Mouse (Mus musculus) splenic B cell, adult 2 months (primary cell): ENCODE results near the gene Pik3ap1.

Experiments
- DNase-seq: peaks from one replicate; pipeline ENCODE4 v3.0.0-alpha.2; 2011; ENCODE audit warnings: low read depth, low spot score
- H3K27me3 ChIP-seq: 2 replicates; pipeline ENCODE4 v1.6.1; 2012; ENCODE audit warnings: mild to moderate bottlenecking, low read length, moderate library complexity, mixed read lengths; ENCODE audit not compliant: control insufficient read depth, poor library complexity, insufficient read depth, severe bottlenecking
- H3K36me3 ChIP-seq: 2 replicates; pipeline ENCODE4 v1.6.1; 2012; ENCODE audit warnings: mild to moderate bottlenecking, low read length, moderate library complexity, mixed read lengths; ENCODE audit not compliant: control insufficient read depth, poor library complexity, insufficient read depth, severe bottlenecking

The Pik3ap1 gene

DNA sequence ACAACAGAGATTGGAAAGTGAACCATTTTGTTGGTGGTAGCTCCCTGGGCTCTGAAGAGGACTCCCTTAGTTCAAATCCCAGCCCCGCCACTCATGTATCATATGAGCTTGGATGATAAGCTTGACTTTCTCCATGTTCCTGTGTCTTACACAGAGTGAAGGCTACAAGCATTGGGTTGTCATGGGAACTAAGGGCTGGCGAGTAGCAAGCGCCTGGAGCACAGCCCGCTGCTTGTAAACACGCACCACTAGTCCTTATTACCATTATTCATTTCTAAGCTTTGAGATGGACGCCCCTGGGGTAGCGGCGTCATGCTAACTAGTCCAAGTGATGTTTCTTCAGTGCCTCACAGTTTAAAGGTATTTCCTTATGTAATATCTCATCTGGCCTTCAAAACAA, 85.5 kb downstream of the Pik3ap1 start:
- peaks cover 40% of the 10 kb centered on the region for H3K36me3 ChIP-seq
- DNase-seq, result no peak
- no peaks in the 10 kb centered on the region for H3K27me3 ChIP-seq

DNA sequence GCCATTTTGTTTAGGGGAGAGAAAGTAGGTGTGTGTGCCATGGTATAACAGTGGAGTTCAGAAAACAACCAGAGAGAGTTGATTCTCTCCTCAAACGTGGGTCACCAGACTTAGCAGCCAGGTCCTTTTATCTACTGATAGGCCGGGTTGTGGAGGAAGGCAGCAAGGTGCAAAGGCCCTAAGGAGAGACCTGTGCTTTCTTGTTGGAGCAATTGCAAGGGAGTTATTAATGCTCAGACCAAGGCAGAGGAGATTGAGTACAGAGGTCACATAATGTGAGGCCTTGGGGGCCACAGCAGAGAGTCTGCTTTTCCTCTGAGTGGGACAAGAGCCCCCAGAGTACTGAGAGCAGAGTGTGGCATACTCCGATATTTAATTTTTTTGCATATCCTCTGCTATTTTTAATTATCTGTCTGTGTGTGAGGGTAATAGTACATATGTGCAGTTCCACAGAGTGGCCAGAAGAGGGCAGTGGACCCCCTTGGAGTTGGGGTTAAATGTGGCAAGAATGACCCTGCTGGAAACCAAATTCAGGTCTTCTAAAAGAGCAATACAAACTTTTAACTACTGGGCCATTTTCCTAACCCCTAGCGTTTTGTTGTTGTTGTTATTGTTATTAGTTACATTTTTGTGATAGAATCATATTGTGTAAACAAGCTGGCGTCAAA, 93.8 kb downstream of the Pik3ap1 start:
- DNase-seq, result peak; percentile 65
- Histone ChIP-seq H3K36me3 (peaks cover 46% of the 10 kb centered on the region), H3K27me3 (no peaks in the 10 kb centered on the region)

DNA sequence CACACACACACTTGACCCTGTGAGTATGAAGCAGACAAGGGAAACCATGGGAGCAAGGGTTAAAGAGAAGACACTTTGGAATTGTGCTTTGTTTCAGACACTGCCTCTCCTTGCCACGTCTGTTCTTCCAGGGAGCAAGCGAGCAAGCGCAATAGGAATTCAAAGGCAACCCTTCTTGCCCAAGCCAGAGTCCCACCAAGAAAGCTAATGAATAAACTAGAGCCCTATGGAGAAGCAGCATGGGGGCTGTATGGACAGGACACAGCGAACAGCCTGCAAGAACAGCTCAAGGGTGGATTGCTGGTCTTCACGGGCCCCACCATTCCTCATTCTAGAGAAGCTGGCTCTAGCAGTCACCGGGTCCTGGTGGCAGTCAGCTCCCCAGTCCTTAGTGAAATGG, 96.3 kb downstream of the Pik3ap1 start:
- no peak for DNase-seq
- Histone ChIP-seq H3K36me3 (peaks cover 49% of the 10 kb centered on the region), H3K27me3 (no peaks in the 10 kb centered on the region)

DNA sequence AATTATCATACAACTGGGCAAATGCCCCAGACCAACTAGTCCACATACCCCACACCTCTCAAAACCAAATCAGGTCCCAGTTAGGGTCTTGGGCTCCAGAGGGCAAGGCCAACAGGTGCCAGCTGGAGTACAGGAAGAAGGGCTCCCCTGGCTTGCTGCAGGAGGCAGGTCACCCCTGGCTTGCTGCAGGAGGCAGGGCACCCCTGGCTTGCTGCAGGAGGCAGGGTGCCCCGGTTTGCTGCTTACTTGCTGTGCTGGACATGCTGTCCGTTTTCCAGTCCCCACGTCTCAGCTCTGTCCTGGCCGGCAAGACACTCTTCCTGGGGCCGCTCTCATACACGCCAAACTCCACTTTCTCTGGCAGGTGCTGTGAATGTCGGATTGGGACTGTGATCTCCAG, 97.7 kb downstream of the Pik3ap1 start:
- Histone ChIP-seq H3K27me3 (no peaks in the 10 kb centered on the region), H3K36me3 (peaks cover 52% of the 10 kb centered on the region)
- DNase-seq, result no peak

DNA sequence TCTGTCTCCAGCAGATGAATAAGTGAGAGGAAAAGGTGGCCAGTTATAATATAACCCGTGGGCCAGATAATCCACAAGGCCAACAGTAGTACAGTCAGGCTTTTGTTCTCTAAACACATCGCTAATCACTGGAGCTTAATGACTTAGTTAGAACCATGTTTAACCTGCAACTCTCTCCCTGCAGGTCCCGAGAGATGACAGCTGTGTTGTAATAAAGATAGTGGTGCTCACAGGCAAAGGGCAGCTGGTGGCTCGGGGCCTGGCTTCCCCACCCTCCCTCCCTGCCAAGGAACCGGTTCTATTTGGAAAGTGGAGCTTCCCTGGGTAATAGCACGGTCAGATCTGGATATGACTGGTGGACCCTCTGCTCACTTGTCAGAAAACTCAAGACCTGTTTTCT, 100.4 kb downstream of the Pik3ap1 start:
- DNase-seq, result no peak
- H3K27me3 ChIP-seq, result no peaks in the 10 kb centered on the region
- H3K36me3 ChIP-seq, result peaks cover 56% of the 10 kb centered on the region

DNA sequence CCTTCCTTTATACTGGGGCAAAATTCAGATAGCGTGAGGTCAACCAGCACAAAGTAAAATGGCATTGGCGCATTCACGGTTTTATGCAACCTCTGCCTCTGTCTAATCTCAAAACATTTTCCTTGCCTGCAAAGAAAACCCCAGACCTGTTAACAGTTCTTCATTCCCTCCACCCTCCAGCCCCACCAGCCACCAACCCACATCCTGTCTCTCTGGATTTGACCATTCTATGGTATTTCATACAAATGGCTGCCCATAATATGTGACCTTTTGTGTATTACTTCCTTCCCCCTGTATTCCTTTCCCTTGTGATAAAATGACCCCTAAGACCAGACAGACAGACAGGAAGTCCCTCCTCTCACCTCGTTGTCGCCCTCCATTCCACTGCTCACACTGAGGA, 102.2 kb downstream of the Pik3ap1 start:
- no peak for DNase-seq
- H3K36me3 ChIP-seq, result peaks cover 52% of the 10 kb centered on the region
- H3K27me3 ChIP-seq, result no peaks in the 10 kb centered on the region

DNA sequence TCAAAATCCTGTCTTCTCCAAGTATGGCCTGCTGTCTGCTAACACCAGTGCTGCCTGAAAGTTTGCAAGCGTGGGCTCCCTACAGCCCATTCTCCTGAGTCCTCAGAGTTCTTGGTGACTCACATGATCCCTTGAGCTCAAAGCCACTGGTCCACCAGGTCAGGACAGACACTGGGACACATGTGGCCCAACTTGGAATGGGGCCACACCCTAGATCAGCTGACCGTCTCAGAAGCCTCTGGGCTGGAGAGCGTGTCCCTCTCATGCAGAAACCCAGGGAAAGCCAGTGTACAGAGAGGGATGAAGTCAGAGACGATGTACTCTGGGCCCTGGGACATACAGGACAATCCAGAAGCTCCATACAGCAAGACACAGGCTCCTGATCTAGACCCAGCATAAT, 102.7 kb downstream of the Pik3ap1 start:
- Histone ChIP-seq H3K36me3 (peaks cover 47% of the 10 kb centered on the region), H3K27me3 (no peaks in the 10 kb centered on the region)
- no peak for DNase-seq

DNA sequence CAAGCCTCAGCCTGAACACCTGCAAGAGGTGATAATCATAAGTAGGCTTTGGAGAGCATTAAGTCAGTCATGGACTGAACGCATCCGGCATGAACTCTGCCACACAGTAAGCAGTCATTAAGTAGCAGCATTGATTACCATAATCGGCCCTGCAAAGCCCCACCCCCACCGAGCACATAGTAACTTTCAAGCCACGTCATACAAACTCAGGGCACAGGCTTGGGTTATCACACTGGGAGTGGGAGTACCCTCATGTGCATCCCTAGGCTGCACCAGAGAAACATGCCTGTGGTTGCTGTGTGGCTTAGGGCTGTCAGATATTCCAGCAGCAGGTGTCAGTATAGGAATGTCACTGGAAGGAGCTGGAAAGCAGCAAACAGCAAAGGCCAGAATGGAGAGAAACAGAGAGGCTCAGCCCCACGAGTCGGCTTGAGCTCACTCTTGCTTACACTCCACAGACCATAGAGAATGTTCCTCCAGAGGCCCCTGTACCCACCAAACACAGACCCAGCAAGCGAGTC, 105.1 kb downstream of the Pik3ap1 start:
- Histone ChIP-seq H3K36me3 (peaks cover 44% of the 10 kb centered on the region), H3K27me3 (no peaks in the 10 kb centered on the region)
- no peak for DNase-seq

DNA sequence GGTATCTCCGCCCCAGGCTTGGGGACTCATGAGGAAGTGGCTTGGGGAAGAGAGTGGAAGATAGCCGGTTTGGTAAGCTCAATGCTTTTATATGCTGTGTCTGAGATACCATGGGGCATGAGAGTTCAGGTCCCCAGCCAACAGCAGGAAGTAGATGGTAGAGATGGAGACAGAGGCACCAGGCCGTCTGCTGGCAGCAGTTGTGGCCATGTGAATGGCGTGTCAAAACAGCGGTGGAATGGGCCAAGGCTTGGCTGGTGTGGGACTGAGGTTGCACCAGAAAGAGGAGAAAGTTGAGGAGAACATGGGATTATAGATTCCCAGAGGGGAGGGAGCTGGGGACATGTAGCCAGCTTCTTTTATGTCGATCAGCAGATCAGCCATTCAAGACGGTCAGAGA, 106.3 kb downstream of the Pik3ap1 start:
- Histone ChIP-seq H3K36me3 (peaks cover 40% of the 10 kb centered on the region), H3K27me3 (no peaks in the 10 kb centered on the region)
- no peak for DNase-seq

DNA sequence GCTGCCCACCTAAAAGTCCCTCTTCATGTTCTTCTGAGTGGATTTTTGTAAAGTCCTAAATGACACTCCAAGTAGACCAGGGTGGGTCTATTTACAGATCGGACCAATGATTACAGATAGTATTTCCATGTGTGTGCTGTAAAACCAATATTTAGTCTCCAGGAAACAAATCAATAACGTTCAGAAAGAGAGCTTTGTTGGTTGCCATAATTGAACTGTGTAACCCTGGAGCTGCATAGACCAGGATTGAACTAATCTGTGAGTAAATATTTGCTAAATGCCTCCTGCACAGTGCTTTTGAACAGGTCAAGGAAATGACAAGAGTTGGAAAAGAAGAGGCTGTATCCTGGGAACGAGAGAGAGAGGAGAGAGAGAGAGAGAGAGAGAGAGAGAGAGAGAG, 109.3 kb downstream of the Pik3ap1 start:
- DNase-seq, result no peak
- Histone ChIP-seq H3K36me3 (peaks cover 31% of the 10 kb centered on the region), H3K27me3 (no peaks in the 10 kb centered on the region)

DNA sequence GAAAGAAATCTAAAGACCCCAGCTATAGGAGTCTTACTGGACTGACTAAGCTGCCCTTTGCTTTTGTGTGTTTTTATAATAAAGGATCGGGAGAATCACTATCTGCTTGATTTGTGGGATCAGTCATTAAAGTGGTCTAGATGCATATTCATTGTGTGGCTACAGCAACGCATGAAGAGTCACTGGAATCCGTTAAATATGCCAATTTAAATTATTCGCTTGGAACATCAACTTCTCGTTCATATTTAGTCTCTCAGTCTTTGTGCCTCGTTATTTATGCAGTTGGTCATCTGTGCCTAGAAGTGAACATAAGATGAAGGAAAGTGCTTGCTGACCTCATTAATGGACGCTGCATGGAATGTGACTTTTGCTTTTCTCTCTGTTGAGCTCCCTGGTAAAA, 114.0 kb downstream of the Pik3ap1 start:
- DNase-seq, result no peak
- Histone ChIP-seq H3K36me3 (peaks cover 13% of the 10 kb centered on the region), H3K27me3 (no peaks in the 10 kb centered on the region)

DNA sequence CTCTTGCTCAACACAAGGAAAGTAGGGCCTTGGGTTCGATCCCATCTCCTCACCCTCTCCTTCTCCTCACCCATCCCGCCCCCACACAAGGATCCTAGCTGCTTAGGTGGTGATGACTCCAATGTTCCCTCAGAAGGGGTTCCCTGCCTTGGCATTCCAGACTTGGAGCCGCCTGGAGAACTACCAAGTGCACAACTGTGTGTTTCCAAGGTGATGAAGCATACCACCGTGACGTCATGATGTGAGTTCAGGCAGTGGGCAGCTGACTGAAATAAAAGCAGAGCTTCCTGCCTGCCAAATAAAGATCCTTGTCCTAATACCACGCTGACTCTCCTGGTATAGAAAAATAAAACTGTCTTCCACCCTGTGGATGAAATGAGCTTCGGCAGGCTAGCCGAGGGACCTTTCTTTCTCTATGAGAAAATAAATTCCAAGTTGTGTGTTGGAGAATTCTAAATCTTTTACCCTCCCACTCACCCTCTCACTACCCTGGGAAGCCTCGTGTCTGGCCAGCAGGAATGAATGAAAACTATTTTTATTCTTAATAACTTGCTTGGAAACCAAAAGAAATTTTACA, 114.7 kb downstream of the Pik3ap1 start:
- no peak for DNase-seq
- Histone ChIP-seq H3K36me3 (peaks cover 12% of the 10 kb centered on the region), H3K27me3 (no peaks in the 10 kb centered on the region)

DNA sequence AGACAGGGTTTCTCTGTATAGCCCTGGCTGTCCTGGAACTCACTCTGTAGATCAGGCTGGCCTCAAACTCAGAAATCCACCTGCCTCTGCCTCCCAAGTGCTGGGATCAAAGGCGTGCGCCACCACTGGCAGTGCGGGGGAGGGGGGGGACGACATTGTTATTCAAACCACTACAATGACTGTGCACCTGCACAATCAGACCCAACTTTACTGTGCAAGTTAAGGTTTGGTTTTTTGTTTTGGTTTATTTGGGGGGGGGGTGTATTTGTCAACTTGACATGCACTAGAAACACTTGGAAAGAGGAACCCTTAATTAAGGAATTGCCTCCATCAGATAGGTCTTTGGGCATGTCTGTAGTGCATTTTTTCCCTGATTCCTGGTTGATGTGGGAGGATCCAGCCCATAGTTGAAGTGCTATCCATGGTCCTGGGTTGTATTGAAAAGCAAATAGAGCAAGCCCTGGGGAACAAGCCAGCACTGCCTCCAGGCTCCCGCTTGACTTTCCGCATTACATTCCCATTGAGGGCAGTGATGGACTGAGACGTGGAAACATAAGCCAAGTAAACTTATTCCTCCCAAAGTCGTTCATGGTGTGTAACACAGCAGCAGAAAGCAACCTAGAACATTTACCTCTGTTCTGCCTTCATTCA, 118.5 kb downstream of the Pik3ap1 start:
- no peak for DNase-seq
- peaks cover 2% of the 10 kb centered on the region for H3K36me3 ChIP-seq
- H3K27me3 ChIP-seq, result no peaks in the 10 kb centered on the region; the same call in 1 of the 2 replicates

DNA sequence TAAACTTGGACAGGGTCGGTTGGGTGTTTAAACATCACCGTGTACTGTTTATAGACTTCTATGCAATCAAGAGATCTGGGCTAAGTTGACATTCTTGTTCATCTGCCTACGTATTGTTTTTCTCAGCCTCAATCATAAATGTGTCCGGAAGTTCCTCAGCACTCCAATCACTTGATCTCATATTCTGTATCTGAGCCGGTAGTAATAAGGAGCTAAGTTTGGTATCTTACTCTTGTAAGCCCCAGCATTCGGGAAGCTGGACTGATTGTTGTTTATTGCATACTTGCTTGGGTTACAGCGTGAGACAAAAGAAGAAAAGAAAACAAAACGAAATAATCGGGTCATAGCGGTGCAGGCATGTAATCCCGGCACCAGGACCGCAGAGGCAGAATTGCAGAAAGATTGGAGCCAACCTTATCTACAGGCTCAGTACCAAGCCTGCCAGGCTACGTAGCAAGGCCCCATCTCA, 120.5 kb downstream of the Pik3ap1 start:
- H3K27me3 ChIP-seq, result no peaks in the 10 kb centered on the region; the same call in 1 of the 2 replicates
- H3K36me3 ChIP-seq, result no peaks in the 10 kb centered on the region
- no peak for DNase-seq

DNA sequence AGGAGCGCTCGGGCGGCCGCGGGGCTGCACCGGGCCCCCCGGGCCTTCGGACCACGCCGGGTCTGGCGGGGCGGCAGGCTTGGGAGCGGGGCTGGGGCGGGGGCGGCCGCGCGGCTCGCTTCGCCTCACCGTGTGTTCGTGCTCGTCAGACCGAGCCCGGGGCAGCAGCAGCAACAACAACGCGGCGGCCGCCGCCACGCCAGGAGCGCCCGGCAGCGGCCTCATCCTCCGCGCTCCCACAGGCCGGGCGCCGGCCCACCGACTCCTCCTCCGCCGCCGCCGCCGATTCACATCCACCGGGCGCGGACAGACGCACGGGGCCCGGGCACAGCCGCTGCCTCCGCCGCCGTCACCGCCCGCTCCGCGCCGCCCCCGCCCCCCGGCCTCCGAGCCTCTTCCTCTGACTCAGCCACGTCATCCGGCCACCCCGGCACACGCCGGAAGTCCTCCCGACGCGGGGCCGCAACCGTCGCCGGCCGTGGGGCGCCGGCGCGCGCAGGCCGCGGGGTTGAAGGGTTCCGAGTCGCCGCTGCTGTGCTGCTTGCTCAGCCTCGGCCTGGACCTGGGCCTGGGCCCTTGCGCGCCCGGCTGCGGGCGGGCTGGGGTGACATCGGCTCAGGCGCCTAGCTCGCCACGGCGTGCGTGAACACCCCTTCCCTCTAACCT, 121.1 kb downstream of the Pik3ap1 start, which contains the start of gene Tm9sf3:
Gene Tm9sf3 (minus strand): TSS at position 368 of the 666 bp plus-strand sequence.
- DNase-seq, result peak; percentile 87
- H3K36me3 ChIP-seq, result no peaks in the 10 kb centered on the region
- H3K27me3 ChIP-seq, result no peaks in the 10 kb centered on the region; the same call in 1 of the 2 replicates
